Mouse (Mus musculus) testis, adult 2 months (tissue): ENCODE data around the gene Actr3.

Source experiments
- CTCF ChIP-seq: fragments of 200-500 bp; IDR thresholded peaks from 2 replicates; pipeline ENCODE4 v1.5.1; 2012; ENCODE audit warnings: low read depth, mild to moderate bottlenecking, inconsistent platforms, low read length, moderate library complexity; ENCODE audit not compliant: control insufficient read depth, insufficient read depth, insufficient replicate concordance
- POLR2A ChIP-seq: fragments of 200-500 bp; IDR thresholded peaks from 2 replicates; pipeline ENCODE4 v1.6.1; 2012; ENCODE audit warnings: low read depth, mild to moderate bottlenecking, inconsistent platforms, low read length, moderate library complexity; ENCODE audit not compliant: control insufficient read depth

DNA sequence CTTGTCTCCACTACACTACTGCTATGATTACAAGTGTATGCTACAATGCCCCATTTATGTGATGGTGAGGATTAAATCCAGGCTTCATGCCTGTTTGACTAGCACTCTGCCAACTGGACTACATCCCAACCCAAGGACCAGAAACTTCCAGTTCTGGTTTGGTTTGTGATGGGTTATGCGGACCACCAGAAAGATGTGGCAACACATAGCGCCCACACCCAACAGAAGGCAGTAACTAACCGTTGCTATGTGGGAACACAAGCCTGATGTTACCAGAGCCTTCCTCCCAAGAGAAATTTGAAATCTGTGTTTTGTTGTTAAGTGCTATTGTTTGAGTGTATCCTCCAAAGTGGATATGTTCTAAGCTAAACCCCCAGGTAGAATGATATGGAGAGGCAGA lies 4.0 kb upstream of the Actr3 start:
- no peak for TF ChIP-seq POLR2A
- no peak for TF ChIP-seq CTCF
